Mouse (Mus musculus): Measurements from ENCODE around the gene Pitx2.

DNA sequence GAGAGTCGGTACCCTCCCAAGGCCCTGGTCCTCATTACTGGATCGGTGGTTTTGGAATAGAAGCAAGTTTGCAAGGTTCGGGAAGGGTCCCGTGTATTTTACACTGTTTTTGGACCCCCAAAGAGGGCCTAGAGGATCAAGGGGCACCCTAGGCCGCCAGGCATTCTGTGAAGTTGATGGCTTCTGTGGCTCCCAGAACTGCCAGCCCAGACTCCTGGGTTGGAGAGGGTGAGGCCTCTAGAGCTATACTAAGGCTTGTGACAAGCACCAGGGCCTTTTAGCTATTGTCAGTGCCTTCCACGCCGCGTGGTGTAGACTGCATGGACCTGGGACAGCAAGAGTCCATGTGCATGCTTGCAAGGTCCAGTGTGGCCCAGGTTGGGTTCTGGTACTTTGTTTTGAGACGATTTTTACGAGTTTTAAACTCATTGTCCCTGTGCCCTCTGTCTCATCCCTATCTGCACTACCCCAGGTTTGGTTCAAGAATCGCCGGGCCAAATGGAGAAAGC lies 18.2 kb downstream of the Pitx2 start:
- no peak for TF ChIP-seq CTCF (IDR thresholded peaks at IDR 0.05; ENCODE audit: borderline replicate concordance, control insufficient read depth, extremely low read depth, insufficient read depth, low read length, poor library complexity)
- no peak for TF ChIP-seq POLR2A (IDR thresholded peaks at IDR 0.05; ENCODE audit: control insufficient read depth, extremely low read depth, insufficient read depth, low read length, poor library complexity)
